Mouse (Mus musculus) erythroblast, embryonic 14.5 days (primary cell): ENCODE measurements around the gene Foxo3.

ENCODE experiments used
- GATA1 ChIP-seq: IDR thresholded peaks from 2 replicates; pipeline ENCODE4 v1.6.1; 2012; ENCODE audit warnings: low read length, inconsistent platforms, mixed read lengths
- TAL1 ChIP-seq: IDR thresholded peaks from 3 replicates; pipeline ENCODE4 v1.6.1; 2012; ENCODE audit warnings: low read length, inconsistent platforms, mixed read lengths

GRCm38 (mm10) chr10:42248644-42249043 lies 27.9 kb downstream of the Foxo3 start:
- TF ChIP-seq TAL1 (no peak), GATA1 (no peak)
